Mouse (Mus musculus) thymus, postnatal 25 days (tissue): ENCODE data around the gene Rgs3.
A peak's percentile ranks its signal among the peaks of the same experiment; 100 is the strongest.

Experiments used
- DNase-seq: peaks from one replicate; pipeline ENCODE4 v3.0.0; 2022

Rgs3 gene

DNA sequence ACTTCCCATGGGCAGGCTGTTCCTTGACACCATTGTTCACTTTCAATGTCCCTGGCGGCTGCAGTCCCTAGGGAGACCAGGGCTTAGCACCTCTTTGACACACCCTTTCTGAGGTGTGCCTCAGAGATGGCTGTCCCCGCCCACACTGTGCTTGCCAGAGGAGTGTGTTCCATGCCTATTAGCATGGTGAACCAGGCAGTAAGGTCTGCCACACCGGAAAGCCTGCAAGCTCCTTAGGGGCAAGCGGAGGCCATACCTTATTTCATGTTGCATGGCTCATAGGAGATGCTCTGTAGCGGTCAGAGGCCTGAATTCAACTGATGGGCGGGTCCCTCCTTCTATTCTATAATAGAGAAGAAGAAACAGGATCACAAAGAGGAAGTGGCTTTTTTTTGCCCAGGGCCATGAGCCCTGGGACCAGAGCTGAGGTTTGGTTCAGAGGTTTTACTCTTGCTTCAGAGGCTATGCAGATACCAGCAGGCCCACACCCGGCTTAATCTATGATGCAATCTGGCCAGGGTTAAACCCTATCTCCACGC lies 101.7 kb downstream of the Rgs3 start:
- DNase-seq = peak; percentile 19

DNA sequence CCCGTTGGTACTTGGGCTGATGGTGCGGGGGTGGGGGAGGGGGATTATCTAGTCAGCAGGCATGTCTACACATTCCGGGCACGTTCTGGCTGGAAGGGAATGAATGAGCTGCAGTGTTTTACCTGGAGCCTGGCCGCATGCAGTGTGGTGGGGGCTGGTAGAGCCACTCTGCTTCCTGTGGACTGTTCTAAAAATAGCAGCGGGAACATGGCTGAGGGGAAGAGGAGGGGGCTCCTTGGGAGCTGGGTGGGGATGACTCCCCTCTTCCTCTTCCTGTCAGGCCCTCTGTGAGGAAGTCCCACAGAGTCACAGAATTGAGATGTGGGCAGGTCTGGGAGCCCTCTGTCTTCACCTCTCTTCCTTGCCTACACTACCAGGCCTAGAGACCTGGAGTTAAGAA lies 103.7 kb downstream of the Rgs3 start:
- DNase-seq = peak; percentile 52

DNA sequence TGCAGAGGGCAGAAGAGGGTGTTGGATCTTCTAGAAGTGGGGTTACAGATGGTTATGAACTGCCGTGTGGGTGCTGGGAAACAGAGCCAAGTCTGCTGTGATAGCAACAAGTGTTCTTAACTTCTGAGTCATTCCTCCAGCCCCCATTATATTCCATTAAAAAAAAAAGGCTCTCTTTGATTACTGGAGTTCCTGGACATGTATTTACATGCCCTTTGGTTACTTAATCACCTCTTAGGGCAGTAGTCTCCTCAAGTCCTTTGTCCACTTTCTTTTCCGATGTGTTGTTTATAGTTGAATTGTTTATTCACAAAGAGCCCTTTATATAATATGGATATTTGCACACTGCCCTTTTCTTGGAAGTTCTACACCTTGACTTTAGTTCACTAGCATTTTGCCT lies 106.2 kb downstream of the Rgs3 start:
- no peak for DNase-seq

DNA sequence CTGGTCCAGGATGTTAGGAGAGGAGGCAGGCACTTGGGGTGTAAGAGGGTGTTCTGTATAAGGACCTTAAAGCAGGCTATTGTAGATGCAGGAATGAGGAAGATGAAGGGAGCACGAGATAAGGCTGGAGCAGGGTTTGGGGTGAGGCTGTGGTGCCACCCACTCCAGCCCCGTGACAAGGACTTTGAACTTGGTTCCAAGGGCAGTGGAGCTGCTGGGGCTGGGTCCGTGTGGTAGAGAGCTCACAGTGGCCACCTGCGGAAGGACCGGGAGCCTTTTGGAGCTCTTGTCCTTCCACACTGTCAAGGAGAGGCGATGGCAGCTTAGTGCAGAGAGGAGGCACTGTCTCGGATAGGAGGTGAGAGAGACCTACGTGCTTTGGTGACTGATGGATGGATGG lies 109.0 kb downstream of the Rgs3 start:
- no peak for DNase-seq

DNA sequence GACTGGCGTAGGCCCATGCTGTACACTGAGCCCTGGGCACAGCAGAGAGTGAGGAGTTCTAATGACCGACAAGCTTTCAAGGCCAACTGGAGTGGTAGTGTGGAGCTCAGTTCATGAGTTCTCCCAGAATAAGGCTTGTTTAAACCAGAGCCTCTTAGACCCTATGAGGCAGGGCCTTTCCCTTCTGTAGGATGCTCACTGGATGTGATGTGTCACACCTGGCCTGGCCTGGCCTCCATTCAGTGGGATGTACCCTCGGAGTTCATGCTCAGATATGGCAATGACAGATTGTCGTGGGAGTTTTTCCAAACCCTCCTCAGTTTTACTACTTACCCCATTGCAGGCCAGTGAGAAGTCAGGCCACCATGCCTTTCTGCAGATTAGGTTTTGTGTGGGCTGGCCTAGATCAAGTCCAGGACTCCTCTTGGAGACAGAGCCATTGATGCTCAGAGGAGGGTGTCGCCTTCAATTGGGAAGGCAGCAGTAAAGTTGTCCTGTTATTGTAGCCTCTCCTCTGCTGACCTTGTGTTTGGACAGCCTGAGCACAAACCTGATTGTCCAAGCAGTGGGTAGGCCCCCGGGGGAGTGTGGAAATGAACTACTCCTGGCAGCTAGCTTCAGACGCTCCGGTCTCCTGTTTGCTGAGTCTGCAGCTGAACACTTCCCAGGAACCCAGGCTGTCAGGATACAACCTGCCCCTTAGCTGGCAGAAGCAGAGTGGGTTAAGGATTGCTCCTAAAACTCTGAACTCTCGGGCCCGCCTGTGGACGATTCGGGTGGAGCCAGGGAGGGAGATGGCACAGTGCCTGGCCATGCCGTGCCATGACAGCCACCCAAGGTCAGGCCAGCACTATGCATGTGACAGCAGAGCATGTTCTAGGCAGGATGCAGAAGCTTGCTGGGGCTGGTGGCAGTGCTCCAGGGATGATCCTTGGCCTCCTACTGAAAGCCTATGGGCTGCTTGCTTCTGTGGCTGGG lies 109.7 kb downstream of the Rgs3 start:
- DNase-seq = no peak

DNA sequence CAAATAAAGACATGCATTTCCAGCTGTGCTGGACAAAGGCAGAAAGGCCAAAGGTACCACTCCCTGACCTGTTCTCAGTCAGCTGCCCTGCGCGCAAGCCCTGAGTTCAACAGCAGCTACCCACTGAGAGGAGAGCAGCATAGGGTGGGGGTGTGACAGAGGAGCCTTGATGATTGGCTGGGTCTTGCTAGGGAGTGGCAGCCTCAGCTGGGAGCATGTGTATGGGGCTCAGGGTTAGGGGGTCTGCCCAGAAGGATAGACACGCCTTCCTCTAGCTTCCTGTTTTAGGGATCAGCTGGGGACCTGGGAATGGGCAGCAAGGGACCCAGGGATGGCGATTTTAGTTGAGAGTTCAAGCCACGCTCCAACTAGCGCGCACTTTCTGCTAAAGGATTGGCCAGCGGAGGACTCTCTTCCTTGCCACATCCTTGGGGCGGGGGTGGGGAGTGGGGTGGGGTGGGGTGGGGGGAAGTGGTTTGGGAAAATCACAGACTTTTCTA lies 113.9 kb downstream of the Rgs3 start:
- no peak for DNase-seq

DNA sequence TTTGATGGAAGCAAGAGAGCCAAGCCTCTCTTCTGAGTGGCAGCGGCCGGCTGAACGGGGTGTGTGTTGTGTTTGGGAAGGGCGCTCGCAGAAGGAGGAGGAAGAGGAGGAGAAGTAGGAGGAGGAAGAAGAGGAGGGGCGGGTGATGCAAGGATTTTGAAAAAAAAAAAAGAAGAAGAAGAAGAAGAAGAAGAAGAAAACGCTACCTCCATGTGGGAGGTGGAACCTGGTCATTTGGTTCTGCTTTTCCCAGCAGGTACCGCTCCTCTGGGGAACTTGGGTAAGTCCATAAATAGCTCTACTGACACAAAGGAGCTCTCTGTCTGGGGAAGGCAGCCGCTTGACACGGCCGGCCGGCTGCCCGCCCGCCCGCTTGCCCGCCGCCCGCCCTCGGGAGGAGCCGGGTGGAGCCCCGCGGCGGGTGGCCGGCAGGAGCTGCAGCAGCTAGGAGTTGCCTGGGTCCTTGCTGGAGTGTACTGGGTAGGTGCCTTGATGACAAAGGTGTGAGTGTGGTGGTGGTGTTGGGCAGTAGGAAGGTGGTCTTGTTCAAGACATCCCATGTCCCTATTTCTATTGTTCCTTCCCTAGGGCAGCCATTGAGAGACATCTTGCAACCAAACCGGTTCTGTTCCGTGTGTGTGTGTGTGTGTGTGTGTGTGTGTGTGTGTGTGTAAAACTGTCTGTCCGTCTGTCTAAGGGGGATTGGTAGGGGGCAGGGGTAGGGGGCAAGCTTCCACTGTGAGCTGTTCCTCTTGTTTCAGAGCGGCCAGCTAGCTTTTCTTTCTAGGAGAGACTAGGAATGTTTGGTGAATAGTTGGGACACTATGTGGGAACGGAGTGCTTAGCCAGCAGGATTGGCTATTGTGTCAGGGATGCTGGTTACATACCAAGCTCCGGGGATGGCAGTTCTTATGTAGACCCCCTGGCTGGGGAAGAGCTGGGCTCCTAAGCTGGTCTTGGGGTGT lies 114.7 kb downstream of the Rgs3 start:
- no peak for DNase-seq

DNA sequence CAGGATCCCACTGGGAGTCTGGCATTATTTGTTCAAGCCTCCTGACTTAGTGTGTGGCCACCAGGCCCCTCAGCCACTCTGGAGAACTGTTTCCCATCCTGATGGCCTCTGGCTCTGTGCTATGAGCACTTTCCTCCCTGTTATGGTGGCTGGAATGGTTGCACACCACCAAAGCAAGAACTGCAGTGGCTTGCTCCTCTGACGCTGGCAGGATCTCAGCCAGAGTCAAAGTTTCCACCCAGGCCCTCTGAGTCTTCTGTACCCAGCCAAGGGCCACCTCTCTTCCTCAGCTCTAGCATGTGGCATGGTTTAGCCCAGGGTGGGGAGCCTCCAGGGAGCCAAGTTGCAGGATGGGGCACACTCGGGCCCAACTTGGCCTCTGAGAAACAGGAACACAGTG lies 115.7 kb downstream of the Rgs3 start:
- DNase-seq = no peak

DNA sequence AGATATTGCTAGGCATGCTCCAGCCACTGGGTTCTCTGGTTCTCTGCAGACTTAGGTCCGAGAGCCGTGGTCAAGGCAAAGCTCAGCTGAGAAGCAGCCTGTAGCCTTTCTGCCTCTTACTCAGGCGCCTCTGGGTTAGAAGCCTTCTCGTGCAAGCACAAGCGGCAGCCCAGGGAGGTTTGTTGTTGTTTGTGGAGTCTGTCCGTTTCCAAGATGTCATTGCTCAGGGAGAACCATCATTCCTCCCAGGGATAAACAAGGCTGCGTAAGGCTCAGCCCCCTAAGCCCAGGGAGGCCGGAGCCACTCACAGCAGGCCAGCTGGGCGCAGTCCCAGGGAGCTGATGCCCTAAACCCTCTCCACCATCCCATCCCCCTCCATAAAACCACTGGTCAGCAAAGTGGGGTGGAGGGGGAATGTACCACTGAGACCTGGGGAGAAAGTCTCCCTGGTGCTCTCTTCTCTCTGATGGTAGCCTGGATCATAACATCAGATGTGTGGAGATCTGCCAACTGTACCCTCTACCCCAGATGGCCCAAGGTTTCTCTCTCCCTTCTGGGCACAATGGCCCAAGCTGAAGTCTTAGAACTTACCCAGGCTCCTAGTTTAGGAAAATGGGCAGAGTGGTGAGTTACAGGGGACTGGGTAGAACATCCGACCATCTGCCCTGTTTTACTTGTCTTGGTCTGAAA lies 117.5 kb downstream of the Rgs3 start:
- no peak for DNase-seq

DNA sequence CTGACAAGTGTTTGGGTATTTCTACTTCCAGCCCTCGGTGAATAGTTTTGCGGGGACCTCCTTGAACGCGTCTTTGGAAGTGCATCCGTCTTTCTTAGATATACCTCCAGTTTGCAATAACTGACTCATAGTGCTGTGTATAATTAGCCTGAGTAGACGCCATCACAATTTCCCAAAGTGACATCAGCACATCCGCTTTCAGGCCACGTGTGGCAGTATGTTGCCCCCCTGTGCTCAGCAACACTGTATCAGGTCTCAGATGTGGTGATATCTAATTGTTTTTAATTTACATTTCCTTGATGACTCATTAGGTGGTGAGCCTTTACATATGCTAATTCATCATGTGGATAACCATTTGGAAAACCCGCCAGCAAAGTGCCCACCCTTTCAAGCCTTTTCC lies 119.5 kb downstream of the Rgs3 start:
- no peak for DNase-seq

DNA sequence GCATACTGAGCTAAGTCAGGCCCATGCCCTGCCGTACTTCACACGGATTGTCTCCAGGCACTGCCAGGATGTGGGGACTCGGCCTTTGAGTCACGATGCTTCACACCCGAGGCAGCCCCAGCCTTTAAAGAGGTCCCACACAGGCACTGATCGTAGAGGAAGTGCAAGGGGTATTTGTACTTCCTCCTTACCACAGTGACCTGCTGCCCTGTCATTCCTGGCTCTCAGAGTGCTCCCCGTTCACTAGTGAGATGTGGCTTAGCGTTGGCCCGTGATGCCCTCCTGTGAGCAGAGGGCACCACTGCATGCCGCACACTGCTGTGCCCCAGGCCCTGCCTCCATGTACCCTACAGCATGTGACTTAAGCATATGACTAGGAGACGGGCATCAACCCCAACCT lies 121.8 kb downstream of the Rgs3 start:
- DNase-seq = peak; percentile 34

DNA sequence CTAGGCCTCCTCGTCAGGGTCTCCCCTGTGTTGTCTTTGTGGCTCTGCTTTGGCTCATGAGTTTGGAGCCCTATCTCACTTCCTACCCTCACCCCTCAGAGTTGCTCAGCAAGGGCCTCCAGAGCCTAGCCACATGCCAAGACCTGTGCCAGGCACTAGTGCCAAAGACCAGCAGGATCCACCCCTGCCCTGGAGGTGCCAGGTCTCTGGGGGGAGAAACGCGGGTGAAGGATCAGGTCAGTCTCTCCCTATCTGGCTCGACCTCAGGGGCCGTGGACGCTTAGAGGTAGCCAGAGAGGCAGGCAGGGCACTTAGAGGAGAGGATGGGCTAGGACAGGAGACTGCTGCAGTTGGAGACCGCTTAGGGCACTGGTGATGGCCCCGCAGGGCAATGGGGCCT lies 122.7 kb downstream of the Rgs3 start:
- DNase-seq = no peak

DNA sequence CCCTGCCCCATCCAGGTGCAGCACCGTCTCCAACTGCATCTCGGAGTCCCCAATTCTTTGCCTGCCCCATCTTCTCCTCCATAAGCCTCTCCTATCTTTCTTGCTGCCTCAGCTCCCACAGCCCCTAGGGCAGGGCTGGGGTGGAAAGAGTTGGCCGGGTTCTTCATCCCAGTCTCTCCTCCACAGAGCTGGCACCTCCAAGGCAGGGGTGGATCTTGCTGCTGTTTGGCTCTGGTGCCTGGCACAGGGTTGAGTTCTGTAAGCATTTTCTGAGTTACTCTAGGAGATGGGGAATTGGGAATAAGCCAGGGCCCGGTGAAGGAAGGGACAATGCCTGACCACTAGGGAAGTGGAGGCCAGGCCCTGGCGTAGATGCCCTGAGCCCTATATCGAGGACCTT lies 123.5 kb downstream of the Rgs3 start:
- no peak for DNase-seq

DNA sequence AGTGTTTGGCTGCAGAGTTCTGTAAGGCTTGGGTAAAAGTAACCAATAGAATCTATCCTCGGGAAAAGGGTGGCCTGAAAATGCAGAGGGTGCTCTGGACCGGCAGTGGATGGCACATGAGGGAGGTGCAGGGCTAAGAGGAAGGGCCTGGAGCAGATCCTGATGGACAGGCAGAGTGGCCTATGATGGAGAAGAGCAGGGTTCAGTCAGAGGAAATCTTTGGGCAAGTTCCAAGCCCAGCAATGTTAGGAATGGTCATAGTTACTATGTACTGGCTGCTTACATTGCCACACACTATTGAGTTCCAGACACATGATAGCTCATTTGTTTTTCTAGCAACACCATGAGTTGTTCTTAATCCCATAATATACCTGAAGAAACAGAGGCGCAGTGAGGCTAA lies 124.7 kb downstream of the Rgs3 start:
- DNase-seq = no peak

DNA sequence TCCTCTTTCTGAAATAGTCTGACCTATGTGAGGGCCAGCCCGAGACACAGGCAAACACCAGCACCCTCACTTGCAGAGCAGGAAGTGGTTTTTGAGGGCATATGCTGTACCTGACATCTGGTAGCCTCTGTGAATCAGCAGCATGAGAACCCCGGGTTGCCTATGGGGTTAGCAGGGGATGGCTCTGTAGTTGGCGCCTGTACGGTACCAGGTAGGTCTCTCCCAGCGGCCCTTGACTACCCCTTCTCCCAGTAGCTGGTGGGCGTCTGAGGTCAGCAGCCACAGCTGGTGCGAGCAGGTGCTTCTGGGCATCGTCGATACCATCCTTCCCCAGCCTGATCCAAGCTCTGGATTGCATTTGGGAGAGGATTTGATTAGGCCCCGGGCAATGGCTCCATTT lies 125.6 kb downstream of the Rgs3 start:
- DNase-seq = peak; percentile 69

DNA sequence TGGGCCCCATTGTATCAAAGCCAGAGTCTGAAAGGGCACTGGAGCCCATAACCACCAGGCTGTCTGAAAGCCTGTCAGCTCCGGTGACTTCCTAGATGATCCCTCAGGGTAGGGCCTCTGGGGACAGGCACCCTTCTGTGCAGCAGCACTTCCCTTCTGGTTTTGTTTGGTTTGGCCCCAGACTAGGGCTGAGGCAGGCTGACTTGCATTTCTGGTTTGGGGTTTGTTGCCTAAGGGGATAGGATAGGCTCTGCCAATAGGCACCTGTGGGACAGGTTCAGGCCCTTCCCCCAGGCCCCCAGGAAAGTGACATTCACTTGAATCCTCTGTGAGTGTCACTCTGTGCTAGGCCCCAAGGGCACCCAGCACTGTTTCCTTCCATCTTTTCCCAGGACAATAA lies 127.1 kb downstream of the Rgs3 start:
- peak; percentile 30 for DNase-seq

DNA sequence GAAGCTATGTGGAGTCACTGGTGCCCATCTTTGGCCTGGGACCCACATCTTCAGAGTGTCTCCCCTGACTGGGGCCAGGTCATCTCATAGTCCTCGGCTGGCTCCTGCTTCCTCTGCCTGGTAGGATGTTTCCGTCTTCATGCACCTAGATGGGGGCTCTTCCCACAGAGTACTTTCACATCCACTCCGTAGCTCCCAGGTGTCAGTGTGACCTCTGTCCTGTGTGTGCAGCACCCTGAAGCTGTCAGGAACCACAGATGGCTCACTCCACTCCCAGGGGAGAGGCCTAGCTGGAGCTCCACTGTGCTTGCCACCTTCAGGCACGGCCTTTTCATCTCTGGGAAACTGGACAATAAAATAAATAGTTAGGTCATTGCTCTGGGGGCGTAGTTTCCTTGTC lies 128.5 kb downstream of the Rgs3 start:
- no peak for DNase-seq

DNA sequence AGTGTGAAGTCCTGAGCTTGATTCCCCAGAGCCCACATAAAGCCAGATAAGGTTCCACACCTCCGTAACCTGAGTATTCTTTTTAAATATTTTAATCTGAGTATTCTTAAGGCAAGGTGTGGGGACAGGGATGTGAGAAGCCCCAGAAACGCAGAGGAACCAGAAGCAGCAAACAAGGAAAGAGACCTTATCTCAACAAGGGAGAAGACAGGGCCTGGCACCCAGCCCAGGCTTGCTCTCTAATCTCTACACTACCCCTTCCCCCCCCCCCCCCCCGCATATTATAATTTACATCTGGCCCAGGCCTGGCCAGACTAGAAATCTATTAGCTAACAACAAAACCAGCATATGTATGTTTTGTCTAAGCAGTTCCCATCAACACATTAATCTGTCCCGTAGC lies 131.3 kb downstream of the Rgs3 start:
- no peak for DNase-seq

DNA sequence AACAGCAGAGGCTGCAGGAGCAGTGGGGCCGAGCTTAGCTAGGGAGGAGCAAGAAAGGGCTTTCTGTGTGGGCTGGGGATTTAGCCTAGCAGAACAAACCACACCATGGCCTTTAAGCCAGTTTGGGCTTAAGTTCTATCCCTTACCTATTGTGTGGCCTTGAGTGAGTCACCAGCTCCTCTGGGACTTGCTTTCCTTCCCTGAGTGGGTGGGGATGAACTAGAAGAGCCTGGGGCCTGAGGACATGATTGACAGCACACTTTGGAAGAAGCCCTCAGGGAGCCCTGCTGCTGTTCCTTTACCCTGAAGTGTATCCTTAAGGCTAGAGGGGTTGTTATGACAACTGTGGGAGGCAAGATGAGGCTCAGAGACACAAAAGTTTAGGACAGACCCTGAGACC lies 132.0 kb downstream of the Rgs3 start:
- DNase-seq = no peak

DNA sequence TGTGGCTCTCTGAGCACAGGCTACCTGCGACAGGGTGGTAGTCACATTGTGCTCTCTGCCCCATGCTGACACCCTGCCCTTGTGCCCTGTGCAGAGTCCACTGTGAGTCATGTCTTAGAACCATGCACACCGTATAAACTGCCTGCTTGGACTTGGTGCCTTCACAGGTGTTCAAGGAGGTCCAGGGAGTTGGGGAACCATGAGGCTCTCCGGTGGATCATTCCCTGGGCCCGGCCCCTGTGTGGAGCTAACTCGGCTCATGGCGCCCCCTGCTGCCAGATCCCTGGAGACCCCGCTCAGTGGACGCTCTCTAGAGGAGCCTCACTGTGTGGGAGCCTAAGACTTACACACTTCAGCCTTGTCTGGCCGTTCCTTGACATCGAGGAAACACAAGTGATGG lies 134.2 kb downstream of the Rgs3 start:
- peak; percentile 62 for DNase-seq

DNA sequence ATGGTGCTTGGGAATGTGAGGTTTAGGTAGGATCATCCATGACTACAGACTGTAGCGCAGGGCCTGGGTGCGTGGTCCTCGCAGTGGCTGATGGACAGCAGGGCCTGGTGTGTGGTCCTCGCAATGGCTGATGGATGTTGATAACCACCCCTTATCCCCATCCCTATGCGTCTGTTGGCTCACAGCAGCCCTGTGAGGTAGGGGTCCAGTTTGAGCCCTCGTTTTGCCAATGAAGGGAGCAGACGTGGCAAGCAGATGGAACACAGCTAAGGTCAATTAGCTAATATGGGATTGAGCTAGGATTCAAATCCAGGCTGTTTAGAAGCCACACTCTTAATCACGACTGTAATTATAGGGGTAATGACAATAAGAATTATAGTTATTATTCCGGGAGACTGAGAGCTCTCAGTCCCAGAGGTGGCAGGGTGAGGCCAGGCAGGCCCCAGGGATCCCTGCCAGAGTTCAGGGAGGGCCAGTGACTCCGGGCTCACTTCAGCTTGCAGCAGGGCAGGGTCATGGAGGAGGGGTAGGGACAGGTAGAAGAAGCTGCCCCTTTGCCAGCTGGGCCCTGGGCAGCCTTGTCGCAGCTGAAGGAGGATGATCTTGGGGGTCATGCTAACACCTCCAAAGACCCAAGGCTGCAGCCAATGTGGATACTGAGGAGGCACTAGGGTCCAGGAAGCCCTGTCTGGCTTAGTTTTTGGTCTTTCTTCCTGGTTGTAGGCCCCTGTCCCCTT lies 135.2 kb downstream of the Rgs3 start:
- DNase-seq = no peak

DNA sequence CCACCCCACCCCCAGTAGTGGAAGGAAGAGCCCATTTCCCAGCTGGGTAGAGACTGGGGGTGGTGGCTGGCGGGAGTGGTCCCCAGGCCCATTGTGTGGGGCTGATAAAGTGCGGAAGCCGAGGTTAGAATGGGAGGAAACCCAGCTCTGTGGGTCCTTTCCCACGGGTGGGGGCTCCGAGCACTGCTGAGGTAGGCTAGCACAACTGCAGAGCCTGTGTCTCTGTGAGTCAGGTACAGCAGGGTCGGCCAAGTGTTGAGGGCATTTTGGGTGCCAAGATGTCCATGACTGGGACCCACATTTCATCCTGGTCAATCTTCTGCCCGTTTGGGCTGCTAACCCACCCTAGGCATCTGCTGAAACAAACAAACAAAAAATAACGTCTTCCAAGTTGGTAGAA lies 135.9 kb downstream of the Rgs3 start:
- peak; percentile 24 for DNase-seq
